Mouse (Mus musculus) right cerebral cortex, postnatal 36 days (tissue): ENCODE results near the gene Mycbpap.

ENCODE experiments used
- DNase-seq, 2 experiments: peaks; one replicate each; pipeline ENCODE4 v3.0.0; 2022; ENCODE audit warnings: low spot score in 2 of 2, mixed read lengths in 1 of 2

The Mycbpap gene

DNA sequence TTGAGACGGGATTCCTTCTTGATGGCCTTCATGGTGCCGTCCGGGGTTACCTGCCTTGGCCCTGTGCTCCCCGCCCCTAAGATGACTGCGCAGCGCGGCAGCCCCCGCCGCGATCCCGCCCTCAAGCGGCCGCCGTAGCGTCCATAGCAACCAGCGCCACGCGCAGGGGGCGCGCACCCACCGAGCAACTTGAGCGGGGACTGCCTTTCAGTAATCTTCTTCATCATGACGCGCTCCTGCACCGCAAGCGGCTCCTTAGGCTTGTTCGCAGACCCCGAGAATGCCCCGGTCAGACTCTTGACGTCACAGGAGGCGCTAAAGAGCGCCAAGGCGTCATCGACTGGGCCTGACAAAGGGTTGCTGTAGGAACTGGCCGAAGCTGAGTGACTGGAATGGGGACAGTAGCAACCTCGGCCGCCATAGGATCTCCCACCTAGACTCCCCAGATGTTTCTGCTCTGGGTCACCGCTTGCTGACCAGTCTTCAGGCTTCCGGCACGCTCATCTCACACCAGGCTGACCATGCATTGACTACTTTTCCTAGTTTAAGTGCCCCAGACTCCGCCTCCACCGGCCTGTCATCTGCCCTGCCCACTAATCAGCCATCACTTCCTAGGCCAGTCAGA lies at the start of gene Mycbpap:
Gene Mycbpap (minus strand): TSS at position 524 of the 625 bp plus-strand sequence.
- DNase-seq: peak; percentile 28 to 52

DNA sequence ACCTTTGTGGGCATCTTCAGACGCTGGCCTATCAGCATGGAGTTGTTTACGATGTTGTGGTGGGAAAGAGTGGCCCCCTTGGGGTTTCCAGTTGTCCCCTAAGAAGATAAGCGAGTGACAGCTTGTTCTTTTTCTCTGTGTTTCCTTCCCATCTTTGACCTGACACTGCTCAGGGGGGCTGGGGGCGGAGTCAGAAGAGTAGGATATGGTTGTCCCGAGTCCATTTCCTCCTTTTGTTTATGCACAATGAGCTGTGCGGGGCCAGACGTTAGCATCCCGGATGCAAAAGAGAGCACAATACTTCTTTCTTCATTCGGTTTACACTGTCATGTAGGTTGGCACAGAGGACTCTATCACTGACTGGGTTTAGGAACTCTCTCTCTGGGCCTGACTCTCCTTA lies 49.1 kb upstream of the Mycbpap start:
- DNase-seq: no peak

DNA sequence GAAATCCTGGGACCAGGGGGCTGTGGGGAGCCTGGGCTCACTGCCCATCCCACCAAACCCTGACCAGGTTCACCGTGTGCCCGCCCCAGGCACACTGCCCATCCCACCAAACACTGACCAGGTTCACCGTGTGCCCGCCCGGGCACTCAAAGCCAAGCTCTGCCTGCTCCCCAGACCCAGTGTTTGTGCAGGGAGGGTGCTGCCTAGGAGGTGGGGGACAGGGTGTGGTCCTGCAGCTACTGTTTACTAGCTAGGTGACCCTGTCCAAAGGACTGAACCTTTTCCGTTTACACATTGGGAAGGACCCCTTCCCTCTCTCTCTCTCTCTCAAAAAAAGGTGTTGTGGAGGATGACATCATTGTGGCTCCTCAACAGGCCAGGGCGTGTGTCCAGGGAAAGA lies 45.8 kb upstream of the Mycbpap start:
- no peak for DNase-seq

DNA sequence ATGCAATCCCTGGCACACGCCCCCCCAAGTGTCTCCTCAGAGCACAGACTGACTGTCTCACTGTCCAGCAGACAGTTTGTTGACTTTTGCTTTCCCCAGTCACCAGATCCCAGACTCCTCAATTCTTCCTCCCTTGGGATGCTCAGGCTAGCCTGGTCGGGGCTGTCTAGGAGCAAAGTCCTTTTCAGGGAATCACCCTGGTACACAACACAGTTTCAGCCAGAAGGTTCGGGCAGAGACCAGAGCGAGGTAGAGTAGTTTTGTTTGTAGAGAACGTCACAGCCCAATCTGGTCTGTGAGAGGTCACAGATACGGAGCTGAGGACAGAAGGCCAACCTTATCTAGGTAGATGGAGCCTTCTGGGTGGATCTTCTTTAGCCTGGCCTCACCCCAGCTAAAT lies 45.0 kb upstream of the Mycbpap start:
- DNase-seq: no peak

DNA sequence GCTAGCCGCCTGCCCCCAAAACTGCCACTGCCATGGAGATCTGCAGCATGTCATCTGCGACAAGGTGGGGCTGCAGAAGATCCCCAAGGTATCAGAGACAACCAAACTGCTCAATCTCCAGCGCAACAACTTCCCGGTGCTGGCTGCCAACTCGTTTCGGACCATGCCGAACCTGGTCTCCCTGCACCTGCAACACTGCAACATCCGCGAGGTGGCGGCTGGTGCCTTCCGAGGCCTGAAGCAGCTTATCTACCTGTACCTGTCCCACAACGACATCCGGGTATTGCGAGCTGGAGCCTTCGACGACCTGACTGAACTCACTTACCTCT lies 43.6 kb upstream of the Mycbpap start:
- no peak for DNase-seq

DNA sequence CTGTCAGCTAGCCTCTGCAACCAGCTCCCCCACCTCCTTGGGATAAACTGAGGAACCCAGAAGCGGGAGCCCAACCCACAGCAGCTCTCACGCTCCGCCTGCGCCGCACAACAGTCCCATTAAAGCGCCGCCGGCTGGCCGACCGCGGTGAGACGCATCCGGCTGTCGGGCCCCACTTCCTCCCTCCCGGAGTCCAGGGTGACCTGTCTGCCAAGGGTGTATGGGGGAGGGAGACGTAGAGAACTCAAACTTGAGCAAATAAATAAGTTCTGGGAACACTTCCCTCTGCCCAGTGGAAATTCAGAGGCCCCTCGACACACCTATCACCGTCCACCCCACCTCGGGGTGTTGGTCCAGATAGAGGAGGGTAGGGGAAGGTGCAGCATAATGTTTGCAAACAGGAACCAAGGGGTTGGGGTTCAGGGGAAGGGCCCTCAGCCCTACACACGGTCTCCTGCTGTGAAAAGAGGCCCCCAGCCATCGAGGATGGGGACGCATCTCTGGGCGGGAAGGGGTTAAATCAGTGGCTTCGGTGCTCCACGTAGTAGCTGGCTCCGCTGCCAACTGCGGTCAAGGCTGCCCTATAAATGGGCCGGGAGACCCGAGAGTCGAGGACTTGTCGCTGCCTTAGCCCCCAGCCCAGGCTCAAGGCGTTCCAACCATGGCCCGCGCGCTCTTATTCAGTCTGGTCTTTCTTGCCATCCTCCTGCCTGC lies 43.1 kb upstream of the Mycbpap start, which contains the start of gene Chad:
Gene Chad (plus strand): TSS at position 611 of the 714 bp plus-strand sequence.
- DNase-seq: no peak

DNA sequence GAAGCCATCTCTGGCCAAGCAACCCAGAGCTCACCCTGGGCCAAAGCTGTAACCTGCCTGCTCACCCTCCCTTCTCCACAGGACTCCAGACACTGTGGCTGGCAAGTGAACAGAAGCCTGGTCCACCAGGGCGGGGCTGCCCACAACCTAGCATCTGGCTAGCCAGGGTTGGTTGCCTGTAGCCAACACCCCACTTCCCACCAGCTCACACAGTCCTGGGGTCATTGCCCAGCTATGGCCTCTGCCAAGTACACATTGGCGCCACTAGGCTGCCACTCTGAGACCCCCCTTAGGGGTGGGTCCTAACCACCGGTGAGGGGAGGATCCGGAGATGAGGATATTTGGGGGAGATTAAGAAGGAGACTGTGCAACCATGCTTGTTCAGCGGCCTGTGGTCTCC lies 42.3 kb upstream of the Mycbpap start:
- DNase-seq: no peak

DNA sequence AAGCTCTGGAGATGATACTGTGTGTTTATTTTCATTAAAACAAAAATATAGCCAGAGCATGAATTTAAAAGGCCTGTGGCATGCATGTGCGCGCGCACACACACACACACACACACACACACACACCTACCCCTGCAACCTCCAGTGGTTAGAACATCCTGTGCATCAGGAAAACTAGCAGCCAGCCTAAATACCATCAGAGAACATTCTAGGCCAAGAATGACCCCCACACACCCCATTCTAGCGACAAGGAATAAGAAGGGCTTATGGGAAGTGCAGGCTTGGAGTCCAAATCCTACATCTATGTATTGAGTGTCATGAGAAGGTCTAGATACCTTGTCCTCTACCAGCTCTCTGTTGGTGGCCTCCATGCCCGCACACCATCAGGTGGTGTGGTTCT lies 41.8 kb upstream of the Mycbpap start:
- DNase-seq: no peak

DNA sequence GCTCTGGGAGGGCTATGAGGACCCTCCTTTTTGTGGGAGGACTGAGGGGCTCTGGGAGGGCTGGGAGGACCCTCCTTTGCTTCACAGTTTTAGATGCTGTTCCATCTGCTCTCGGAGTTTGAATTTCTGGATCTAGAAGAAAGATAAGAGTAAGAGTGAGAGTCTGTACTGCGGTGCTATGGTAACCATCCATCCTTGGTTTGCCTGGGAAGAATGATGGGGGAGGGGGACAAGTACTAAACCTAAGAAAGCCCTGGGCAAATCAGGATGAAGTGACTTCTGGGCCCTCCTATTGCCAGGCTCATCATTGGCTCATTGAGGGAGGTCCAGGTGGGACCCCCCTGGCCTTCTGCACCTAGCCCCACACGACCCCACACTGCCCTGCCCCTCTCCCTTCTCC lies 36.7 kb upstream of the Mycbpap start:
- no peak for DNase-seq

DNA sequence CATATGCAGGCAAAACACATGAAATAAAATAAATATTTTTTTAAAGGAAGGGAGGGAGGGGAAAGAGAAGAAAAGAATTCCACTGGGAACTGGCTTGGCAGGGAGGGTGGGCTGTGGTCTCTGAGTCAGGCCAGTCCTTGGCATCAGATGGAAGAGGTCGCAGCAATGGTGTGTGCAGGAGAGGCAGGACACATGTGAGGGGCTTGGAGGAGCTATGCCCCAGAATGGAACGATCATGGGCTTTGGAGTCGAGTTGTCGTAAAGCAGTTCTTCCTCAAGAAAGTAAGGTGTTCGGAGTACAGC lies 28.9 kb upstream of the Mycbpap start:
- no peak for DNase-seq

DNA sequence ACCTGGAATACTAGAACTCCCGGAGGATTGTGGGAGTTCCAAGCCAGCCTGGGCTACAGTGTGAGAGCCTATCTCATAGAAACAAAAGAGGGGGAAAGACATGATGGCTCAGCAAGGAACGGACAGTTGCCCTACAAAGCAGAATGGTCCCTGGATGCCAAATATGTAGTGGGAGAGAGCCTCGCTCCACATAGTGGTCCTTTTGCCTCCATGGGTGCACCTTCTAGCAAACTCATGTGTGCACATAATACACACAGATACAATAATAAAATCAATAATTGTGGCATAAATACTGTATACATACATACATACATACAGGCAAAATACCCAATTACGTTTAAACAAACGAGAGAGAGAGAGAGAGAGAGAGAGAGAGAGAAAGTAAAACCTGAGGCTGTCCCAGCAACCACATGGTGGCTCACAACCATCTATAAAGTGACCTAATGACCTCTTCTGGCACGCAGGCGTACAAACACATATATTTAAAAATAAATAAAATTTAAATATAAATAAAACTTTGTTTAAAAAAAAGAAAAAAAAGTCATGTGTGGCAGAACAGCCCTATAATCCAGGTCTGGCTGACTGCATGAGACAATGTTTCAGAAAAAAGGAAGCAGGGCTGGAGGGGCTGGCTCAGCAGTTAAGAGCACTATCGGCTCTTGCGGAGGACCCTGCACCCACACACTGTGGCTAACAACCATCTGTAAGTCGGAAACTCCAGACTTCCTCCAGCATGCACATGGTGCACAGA lies 28.3 kb upstream of the Mycbpap start:
- no peak for DNase-seq

DNA sequence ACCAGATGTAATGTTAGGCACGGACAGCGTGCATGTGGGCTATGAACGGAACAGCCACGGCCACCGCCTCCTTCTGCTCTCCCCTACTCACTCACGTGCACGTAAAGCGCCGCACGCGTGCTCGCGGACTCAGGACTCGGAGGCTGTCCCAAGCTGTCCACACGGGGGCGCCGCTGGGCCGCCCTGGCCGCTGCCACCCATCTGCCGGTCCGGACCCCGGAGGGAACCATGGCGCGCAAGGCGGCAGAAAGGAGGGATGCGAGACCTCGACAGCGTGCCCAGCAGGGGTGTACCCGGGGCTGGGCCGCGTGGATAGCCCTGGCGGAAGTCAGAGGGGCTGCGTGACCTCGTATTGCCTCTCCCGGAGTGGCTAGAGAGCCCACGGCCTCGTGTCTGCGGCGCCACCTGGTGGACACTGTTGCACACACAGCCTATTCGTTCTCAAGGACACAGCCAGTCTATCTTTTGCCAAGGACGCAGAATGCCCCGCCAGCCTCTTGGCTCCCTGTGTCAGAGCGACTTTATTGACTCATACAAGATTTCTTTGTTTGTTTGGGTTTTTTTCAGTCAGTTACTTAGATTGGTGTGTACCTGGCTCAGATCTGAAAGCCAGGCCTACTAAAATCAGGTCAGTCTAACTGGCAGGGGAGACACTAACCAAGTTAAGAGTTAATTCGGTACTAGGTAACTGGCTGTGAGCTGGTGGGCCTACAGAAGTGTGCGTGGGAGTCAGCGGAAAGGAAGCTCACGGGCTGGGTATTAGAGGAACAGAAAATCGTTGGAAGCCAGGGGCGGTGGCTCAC lies 27.5 kb upstream of the Mycbpap start, which contains the start of gene Rsad1:
Gene Rsad1 (minus strand): TSS at position 368 of the 803 bp plus-strand sequence.
- DNase-seq: peak; percentile 91 to 94

DNA sequence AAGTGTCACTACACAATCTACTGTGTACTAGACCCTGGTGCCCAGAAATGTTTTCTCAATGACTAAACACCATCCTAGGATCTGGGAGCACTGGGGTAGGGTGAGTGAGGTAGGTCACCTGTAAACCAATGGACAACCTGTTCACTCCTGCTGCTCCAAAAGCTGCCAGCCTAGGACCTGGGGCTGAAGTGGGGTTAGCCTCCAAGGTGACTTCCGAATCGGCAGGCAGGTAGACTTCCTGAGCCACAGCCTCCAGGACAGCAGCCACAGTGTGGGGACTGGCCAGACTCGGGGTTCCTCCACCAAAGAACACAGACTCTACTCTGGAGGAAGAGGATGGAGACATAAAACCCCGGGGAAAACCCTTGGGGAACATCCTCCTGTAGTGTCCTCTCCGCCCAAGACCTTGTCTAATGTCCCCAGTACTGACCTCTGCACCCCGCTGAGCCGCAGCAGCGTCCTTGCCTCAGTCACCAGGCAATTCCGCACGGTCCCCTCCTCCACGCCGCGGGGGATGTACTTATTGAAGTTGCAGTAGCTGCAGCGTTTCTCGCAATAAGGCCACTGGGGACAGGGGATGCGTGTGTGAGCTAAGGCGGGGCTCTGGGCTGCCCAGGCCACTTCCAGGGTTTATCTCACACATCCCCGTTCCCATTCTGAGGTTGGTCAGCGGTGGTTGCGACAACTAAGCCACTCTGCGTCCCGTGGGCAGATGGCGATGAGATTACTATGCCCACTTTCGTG lies 26.7 kb upstream of the Mycbpap start:
- peak; percentile 55 to 70 for DNase-seq

DNA sequence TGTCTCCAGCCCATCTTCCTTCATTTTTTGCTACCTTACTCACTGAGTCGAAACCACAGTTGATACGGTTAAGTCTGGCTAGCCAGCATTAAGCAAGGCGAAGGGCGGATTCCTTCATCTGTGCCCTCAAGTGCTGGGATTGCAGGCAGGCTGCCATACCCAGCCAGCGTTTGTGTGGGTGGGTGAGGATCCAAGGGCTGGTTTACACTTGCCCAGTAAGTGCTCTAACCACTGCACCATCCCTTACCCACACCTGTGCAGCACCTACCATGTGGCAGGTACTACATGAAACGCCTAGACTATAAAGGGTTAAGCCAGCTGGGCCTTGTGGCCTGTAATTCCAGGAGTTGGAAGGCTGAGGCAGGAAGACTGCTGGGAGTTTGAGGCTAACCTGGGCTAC lies 25.7 kb upstream of the Mycbpap start:
- no peak for DNase-seq

DNA sequence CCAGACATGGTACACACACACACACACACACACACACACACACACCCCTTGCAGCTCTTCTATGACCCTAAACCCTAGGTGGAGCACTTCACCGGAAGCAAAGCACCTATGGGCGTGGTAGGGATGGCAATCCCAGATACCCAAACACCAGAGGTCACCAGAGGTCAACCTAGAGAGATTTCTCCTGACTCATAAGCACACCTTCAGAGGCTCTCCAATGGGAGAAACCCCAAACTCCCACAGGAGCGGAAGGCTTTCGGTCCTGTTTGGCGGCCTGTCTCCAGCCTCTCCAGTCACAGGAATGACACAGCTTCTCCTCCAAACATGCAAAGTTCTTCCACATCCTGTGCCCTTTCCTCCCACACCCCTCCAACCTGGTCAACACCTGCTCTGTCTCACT lies 24.8 kb upstream of the Mycbpap start:
- DNase-seq: no peak

DNA sequence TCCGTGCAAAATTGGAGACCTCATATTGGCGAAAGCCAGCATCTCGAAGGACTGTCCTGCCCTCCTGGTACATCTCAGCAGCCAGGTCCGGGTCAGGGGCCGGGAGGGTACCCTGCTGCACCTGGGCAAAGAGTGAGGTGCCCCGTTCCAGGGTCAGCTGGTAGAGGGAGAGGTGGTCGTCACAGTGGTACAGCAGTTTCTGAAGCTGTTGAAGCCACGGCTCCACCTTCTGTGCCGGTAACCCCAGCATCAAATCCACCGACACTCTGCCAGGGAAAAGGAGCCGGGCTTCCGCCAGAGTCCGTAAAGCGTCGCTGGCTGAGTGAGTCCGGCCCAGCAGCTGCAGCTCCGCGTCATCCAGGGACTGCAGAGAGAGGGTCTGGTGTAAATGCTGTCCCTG lies 22.9 kb upstream of the Mycbpap start:
- DNase-seq: no peak

DNA sequence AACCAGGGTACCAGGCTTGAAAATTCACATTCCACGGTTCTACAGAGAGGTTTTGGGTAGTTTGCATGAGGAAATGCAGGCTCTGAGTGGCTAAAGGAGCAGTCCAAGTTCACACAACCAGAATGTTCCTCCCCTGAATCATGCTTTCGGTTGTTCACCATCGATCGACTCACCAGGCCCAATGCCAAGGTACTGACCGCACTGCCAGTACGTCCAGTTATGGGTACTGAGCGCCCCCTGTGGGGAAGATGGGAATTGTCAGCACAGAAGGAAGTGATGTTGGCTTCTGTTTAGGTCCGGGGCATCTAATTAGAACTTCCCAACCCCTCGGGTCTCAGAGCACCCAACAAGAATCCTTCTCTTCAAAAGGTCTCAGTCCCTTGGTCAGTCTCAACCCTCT lies 22.4 kb upstream of the Mycbpap start:
- DNase-seq: peak; percentile 87 to 92

DNA sequence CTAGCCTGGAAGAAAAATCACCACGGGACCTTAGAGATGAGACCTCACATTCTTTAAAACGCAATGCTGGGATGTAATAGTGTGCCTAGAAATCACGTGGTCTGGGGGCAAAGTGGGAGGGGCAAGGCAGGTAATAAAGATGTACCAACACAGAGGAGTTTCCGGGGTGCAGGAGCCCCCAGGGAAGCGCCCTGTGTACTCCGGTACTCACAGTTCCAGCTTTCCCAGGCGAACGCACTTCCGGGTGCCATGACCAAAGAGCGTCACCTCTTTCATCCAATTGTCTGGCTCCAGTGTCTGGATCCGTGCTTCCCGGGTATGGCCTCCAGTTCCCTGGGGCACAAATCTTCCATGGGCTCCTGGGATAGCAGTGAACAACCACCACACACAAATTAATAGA lies 21.8 kb upstream of the Mycbpap start:
- DNase-seq: no peak

DNA sequence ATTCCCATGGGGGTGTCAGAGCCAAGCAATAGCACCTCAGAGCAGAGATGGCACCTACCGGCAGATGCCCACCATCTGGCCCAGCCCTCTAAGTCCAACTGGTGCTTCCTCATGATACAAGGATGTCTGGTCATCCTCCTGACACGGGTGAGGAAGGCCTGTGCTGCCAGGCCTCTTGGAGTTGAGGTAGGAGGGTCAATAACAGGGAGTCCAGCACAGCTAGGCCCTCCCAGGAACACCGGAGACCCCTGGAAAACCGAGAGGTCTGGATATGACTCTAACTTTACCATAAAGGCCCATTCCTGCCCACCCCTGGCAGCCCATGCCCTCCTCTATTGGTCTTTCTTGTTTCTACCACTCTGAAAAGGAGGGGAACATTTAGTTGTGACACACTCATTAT lies 20.9 kb upstream of the Mycbpap start:
- no peak for DNase-seq

DNA sequence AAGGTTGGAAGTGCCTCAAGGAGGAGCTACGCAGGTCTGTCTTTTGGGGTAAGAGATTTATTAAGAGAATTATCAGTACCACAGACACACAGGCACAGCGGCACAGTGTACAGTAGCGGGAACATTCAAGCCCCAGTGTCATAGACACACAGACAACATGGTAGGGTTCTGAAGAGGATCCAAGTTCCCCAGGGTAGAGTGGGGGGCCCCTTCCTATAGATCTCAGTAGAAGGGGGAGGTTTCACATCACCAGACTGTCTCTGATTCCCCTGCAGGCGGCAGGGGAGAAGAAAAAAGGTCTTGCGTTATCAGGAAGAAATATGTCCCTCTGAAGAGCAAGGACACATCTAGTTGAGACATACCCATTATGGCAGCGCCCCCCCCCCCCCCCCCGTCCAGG lies 18.2 kb upstream of the Mycbpap start:
- DNase-seq: no peak

DNA sequence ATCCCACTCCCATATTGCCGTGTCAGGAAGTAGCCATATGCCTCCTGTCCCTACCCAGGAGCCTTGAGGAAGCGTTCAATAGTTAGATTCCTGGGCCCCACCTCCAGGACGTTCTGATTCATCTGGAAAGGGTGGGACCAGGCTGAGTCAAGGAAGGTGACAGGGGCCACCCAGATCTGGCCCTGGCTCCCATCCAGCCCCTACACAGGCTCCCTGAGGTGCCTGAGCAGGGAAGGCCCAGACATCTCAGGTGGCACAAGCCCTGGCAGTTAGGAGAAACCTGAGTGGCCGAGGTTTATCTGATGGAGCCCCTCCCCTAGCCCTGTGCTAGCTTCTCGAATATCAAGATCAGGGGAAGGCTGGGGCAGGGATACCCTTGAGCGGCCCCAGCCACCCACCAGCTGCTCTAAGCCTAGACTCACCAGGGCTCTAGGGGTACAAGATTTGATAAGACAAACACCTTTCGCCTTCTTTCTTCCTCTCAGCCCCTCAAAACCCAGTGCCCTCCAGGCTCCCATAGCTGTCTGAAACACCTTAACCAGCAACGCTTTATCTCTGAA lies 17.3 kb upstream of the Mycbpap start:
- no peak for DNase-seq
